In the genomic region with DNA sequence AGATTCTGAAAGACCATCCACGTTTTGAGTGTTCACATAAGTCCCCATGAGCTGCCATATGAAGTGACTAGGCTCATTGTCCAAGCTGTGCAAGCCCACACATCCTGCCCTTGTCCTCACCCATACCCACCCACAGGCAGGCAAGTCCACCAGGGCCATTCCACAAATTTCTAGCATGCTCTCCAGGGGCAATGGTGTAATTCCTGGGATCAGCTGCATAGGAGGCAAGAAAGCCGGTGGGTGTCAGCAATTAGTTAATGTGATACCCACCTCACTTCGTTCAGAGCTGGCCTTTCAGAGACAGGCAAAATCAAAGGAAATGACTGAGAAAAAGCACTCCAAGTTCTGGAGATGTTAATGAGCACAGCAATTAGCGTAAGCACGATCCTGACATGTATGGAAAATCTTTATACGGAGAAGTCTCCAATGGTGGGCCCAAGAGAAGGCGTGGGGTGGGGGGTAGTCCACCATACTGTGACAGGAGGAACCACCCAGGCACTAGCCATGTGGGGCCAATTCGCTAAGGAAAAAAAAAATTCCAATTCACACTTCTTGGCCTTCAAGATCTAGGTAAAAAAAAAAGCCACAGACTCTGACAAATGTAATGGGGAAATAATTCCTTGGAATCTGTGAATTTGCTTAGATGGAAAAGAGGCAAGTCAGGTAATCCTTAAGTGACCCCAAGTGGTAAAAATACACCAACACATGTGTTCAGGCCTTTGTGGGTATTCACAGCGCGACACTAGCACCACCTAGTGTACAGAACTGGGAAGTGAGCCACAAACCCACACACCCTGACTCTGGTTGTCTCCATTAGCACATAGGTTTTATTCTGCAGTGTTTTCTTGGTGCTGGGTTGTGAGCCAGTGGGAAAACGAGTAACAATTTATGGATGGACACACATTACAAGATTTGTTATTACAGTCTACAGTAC, we compare ENCODE assay signal across 9 mouse cellular contexts. TPM values are rescaled to one million over a fixed set of nuclear protein-coding genes. Genes with fewer than 3 reads are reported as not detected.
A peak's percentile ranks its signal among the peaks of the same experiment; 100 is the strongest.
DNase-seq lines count a peak whose midpoint lies in the region; ATAC-seq and TF ChIP-seq lines count a peak whose summit lies in the region.
"Had no signal": no experiment of that assay in that cellular context is flagged by ENCODE, and none has a peak within 500 bp of the region (broad histone marks: within the 10 kb centered on the region; RNA-seq: fewer than 3 reads in every experiment).

No protein-coding gene starts in this region.

- ATAC-seq in forebrain, embryonic 12.5 days (ENCODE audit: low FRiP score) = peak; percentile 91
- ATAC-seq in liver, embryonic 16.5 days (ENCODE audit: low read depth) = peak; percentile 60
- peak; percentile 74 for ATAC-seq in neutrophil, adult 5-6 weeks (ENCODE audit: extremely low read depth, insufficient number of reproducible peaks, low FRiP score, poor library complexity, severe bottlenecking)

- no peak overlapping the region; the same call in 1 of the 2 replicates for H3K9ac ChIP-seq in forebrain, embryonic 12.5 days
- H3K9ac ChIP-seq in liver, embryonic 16.5 days (ENCODE audit: low read depth, low read length) = no peak overlapping the region

- H3K4me1 ChIP-seq in E14TG2a.4 (replicated peaks; ENCODE audit: low read depth, low read length) = peaks cover 36% of the 10 kb centered on the region
- peaks cover 7% of the 10 kb centered on the region for H3K4me1 ChIP-seq in forebrain, embryonic 12.5 days
- peaks cover 4% of the 10 kb centered on the region; the same call in 1 of the 2 replicates for H3K4me1 ChIP-seq in liver, embryonic 16.5 days (ENCODE audit: control insufficient read depth, low read depth, low read length)

- peaks cover 8% of the 10 kb centered on the region; the same call in 1 of the 2 replicates for H3K27me3 ChIP-seq in E14TG2a.4 (ENCODE audit: insufficient read depth, low read length)
- 0 out of 2 replicates have a peak, but pooled peaks cover 3% of the 10 kb centered on the region for H3K27me3 ChIP-seq in forebrain, embryonic 12.5 days
- H3K27me3 ChIP-seq in liver, embryonic 16.5 days (ENCODE audit: control insufficient read depth, insufficient read depth, low read depth, low read length) = no peaks in the 10 kb centered on the region

- H3K36me3 ChIP-seq in E14TG2a.4 (ENCODE audit: insufficient read depth, low read length) = peaks cover 28% of the 10 kb centered on the region
- peaks cover 26% of the 10 kb centered on the region for H3K36me3 ChIP-seq in forebrain, embryonic 12.5 days (replicated peaks)
- peaks cover 7% of the 10 kb centered on the region for H3K36me3 ChIP-seq in liver, embryonic 16.5 days (ENCODE audit: control insufficient read depth, insufficient read depth)

- no peak overlapping the region for H3K4me3 ChIP-seq in E14TG2a.4 (replicated peaks; ENCODE audit: low read length)
- H3K4me3 ChIP-seq in forebrain, embryonic 12.5 days (replicated peaks) = no peak overlapping the region
- H3K4me3 ChIP-seq in liver, embryonic 16.5 days (ENCODE audit: low read depth, low read length) = no peak overlapping the region

- WGBS in forebrain, embryonic 12.5 days = 12% methylated on average over 11 of the region's 11 CpGs
- 38% methylated on average over 11 of the region's 11 CpGs for WGBS in liver, embryonic 16.5 days (ENCODE audit: insufficient replicate concordance)

- no peaks in the 10 kb centered on the region for H3K9me3 ChIP-seq in E14TG2a.4 (ENCODE audit: low read length)
- no peaks in the 10 kb centered on the region for H3K9me3 ChIP-seq in forebrain, embryonic 12.5 days
- no peaks in the 10 kb centered on the region for H3K9me3 ChIP-seq in liver, embryonic 16.5 days (replicated peaks; ENCODE audit: control insufficient read depth, low read length)

- peak overlapping the region; percentile 53; the same call in 1 of the 2 replicates for H3K27ac ChIP-seq in forebrain, embryonic 12.5 days
- no peak overlapping the region for H3K27ac ChIP-seq in liver, embryonic 16.5 days (ENCODE audit: low read length)
- H3K27ac ChIP-seq: macrophage had no signal

- no peak overlapping the region for H3K4me2 ChIP-seq in forebrain, embryonic 12.5 days
- H3K4me2 ChIP-seq in liver, embryonic 16.5 days (ENCODE audit: low read depth, low read length) = no peak overlapping the region

- DNase-seq in c-Kit-positive CD71-positive TER-119-negative erythroid progenitor cells, embryonic 14.5 days (ENCODE audit: low read depth) = peak; percentile 64
- DNase-seq in heart, postnatal 10 days = peak; percentile 91 to 93
- peak; percentile 88 to 90 for DNase-seq in kidney, postnatal 4 days
- DNase-seq in testis, postnatal 14 days (ENCODE audit: low spot score) = peak; percentile 41

- intact Hi-C loops in heart, postnatal 10 days (cut with DNase I) = loop anchor here (1.0 to 5.0 kb wide), 9 partner anchors 37 to 892 kb away; no protein-coding TSS in a partner anchor

- peak; percentile 98 for TF ChIP-seq CTCF in E14TG2a.4 (conservative IDR thresholded peaks at IDR 0.05; ENCODE audit: low read length)

RNA-seq across cellular contexts. Expression of a gene that starts 34.4 kb away (rescaled TPM):
- polyA plus RNA-seq in forebrain, embryonic 12.5 days (2016; fragmentation: Nextera tagmentation; extraction: Ambion mirVana) = 165 and 166 TPM in 2 replicates
- 10 to 100 TPM; 83.0 to 91.4 TPM for total RNA-seq in heart, postnatal 10 days (2021)
- 51.4 and 56.3 TPM in 2 replicates for polyA plus RNA-seq in liver, embryonic 16.5 days (2015; fragmentation: Nextera tagmentation; extraction: Ambion mirVana)
- 37.0 and 55.5 TPM in 2 replicates for total RNA-seq in neutrophil, adult 5-6 weeks (2017)

RNA-seq across cellular contexts. Expression of a gene that starts 54.3 kb away (rescaled TPM):
- polyA plus RNA-seq in forebrain, embryonic 12.5 days (2016; fragmentation: Nextera tagmentation; extraction: Ambion mirVana) = 14.4 and 17.0 TPM in 2 replicates
- 10 to 100 TPM; 22.6 to 24.4 TPM for total RNA-seq in heart, postnatal 10 days (2021)
- 4.4 and 5.1 TPM in 2 replicates for polyA plus RNA-seq in liver, embryonic 16.5 days (2015; fragmentation: Nextera tagmentation; extraction: Ambion mirVana)
- 13.8 and 14.2 TPM in 2 replicates for total RNA-seq in neutrophil, adult 5-6 weeks (2017)

Comparison
In these comparisons a context has a peak if more than half of its experiments do, and no peak if none do; other contexts are left out.
1. DNase-seq: peak in every context shown above with its lines; median percentile 92 in heart, postnatal 10 days; 89 in kidney, postnatal 4 days; 64 in c-Kit-positive CD71-positive TER-119-negative erythroid progenitor cells, embryonic 14.5 days; 41 in testis, postnatal 14 days.